Mouse (Mus musculus) liver, postnatal 0 days (tissue): Measurements from ENCODE around the gene Exosc8. TPM values are rescaled to one million over a fixed set of nuclear protein-coding genes. Genes with fewer than 3 reads are reported as not detected.

Source experiments
- ATAC-seq: fragments of 200-750 bp; cut with Nextera tagmentation; 2 replicates; pipeline ENCODE4 v1.8.0; 2017; ENCODE audit warnings: mild to moderate bottlenecking, moderate library complexity
- DNase-seq: peaks from one replicate; pipeline ENCODE4 v3.0.0-alpha.2; 2016
- H3K27ac ChIP-seq: fragments of 300-500 bp; sonication (generic); 2 replicates; pipeline ENCODE4 v1.5.1; 2014; ENCODE audit warnings: antibody characterized with exemption, moderate library complexity, mild to moderate bottlenecking, low read depth
- H3K27me3 ChIP-seq: fragments of 300-500 bp; sonication (generic); 2 replicates; pipeline ENCODE4 v1.6.1; 2014; ENCODE audit warnings: low read length, control low read depth, mixed read lengths; ENCODE audit not compliant: insufficient read depth
- H3K36me3 ChIP-seq: fragments of 300-500 bp; sonication (generic); replicated peaks from 2 replicates; pipeline ENCODE4 v1.6.1; 2014; ENCODE audit warnings: mild to moderate bottlenecking, control low read depth, low read length, moderate library complexity, mixed read lengths; ENCODE audit not compliant: insufficient read depth
- H3K4me1 ChIP-seq: fragments of 300-500 bp; sonication (generic); 2 replicates; pipeline ENCODE4 v1.6.1; 2014; ENCODE audit warnings: antibody characterized with exemption, mild to moderate bottlenecking, control low read depth; ENCODE audit not compliant: insufficient read depth
- H3K4me2 ChIP-seq: fragments of 300-500 bp; sonication (generic); 2 replicates; pipeline ENCODE4 v1.6.1; 2014; ENCODE audit warnings: low read depth, mild to moderate bottlenecking, low read length, moderate library complexity, mixed read lengths
- H3K4me3 ChIP-seq: fragments of 300-500 bp; sonication (generic); 2 replicates; pipeline ENCODE4 v1.5.1; 2014; ENCODE audit warnings: low read depth, low read length
- H3K9ac ChIP-seq: fragments of 300-500 bp; sonication (generic); replicated peaks from 2 replicates; pipeline ENCODE4 v1.6.1; 2014; ENCODE audit warnings: mild to moderate bottlenecking, moderate library complexity
- H3K9me3 ChIP-seq: fragments of 300-500 bp; sonication (generic); 2 replicates; pipeline ENCODE4 v1.6.1; 2016; ENCODE audit warnings: mild to moderate bottlenecking, control low read depth, low read length, mixed read lengths
- CTCF ChIP-seq: sonication (generic); IDR thresholded peaks from 2 replicates; pipeline ENCODE4 v1.5.1; 2016; ENCODE audit warnings: antibody characterized with exemption, low read depth
- EP300 ChIP-seq: IDR thresholded peaks from 2 replicates; pipeline ENCODE4 v1.6.1; 2016; ENCODE audit warnings: antibody characterized with exemption, low read depth, mild to moderate bottlenecking
- WGBS: fragments of 180-500 bp; shearing (Covaris S2); extraction: QIAGEN DNeasy Blood & Tissue Kit; methylation state at CpG from one replicate; pipeline ENCODE4 v1.1.7; 2014; ENCODE audit not compliant: insufficient replicate concordance; 5-methylcytosine and 5-hydroxymethylcytosine counted together
- polyA plus RNA-seq: library from polyadenylated mRNA; unstranded; fragments of >200 nt; fragmentation: Nextera tagmentation; extraction: Ambion mirVana; gene quantifications from 2 replicates; pipeline ENCODE4 v1.2.1, GENCODE M21; 2015

The Exosc8 gene
- polyA plus RNA-seq, 1 experiment from 2014 or later = 42.7 TPM

DNA sequence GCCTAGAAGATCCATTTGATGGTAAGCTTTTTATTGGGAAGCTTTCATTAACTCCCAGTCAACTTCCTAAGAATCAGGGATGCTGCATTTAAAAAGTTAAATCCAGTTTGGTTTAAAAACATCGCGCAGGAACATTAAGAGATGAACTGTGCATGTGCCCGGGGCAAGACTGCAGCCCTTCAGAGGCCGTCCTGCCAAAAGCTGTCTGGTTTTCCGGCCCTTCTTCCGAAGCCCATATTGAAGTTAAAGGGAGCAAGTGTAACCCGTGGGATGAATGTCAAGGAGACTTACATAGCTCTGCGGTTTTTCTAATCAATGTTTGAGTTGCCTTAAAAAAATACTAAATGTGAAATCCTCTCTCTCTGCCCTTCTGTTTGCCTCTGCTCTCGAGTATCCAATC is 24.0 kb upstream of the Exosc8 start:
- 75% methylated on average over 9 of the region's 9 CpGs for WGBS
- Histone ChIP-seq H3K27me3 (peaks cover 14% of the 10 kb centered on the region), H3K9ac (no peak overlapping the region), H3K27ac (no peak overlapping the region), H3K9me3 (no peaks in the 10 kb centered on the region), H3K4me2 (no peak overlapping the region), H3K4me3 (no peak overlapping the region), H3K4me1 (peaks cover 5% of the 10 kb centered on the region; the same call in 1 of the 2 replicates), H3K36me3 (no peaks in the 10 kb centered on the region)
- no peak for TF ChIP-seq EP300
- no peak for TF ChIP-seq CTCF
- ATAC-seq (no peak), DNase-seq (no peak)

DNA sequence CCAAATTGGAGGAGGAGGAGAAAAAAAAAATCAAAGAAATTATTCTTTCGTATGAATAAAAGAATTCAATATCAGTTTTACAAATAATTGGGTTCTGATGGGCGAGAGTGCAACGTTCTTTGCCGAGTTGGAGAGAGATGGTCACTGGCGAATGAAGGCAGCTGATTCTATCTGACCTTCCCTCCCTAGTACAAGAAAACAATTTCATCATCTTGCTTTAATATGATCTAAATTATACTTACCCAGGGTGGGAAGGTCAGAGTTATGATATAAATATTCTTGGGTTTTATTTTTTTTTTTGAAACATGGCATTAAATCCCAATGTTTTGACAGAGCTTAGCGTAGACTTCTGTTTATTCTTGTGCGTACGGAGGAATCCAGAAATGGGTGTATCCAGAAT is 22.3 kb upstream of the Exosc8 start:
- no peak overlapping the region for H3K9ac ChIP-seq
- no peaks in the 10 kb centered on the region for H3K36me3 ChIP-seq
- H3K4me1 ChIP-seq = peaks cover 5% of the 10 kb centered on the region; the same call in 1 of the 2 replicates
- peak overlapping the region; percentile 82 for H3K4me2 ChIP-seq
- 0 out of 2 replicates have a peak overlapping the region, but pooled peaks have one; percentile 23 for H3K27ac ChIP-seq
- H3K4me3 ChIP-seq = 0 out of 2 replicates have a peak overlapping the region, but pooled peaks have one; percentile 63
- ATAC-seq (no peak), DNase-seq (no peak)
- 79% methylated on average over 8 of the region's 8 CpGs for WGBS
- H3K9me3 ChIP-seq = no peaks in the 10 kb centered on the region
- peaks cover 15% of the 10 kb centered on the region for H3K27me3 ChIP-seq
- TF ChIP-seq EP300 (no peak), CTCF (no peak)

- 6% methylated on average over 11 of the region's 11 CpGs for WGBS
These were observed 20.9 kb upstream of the Exosc8 start for GRCm38 (mm10) chr3:54756058-54756457.

GRCm38 (mm10) chr3:54755145-54756041 is 20.2 kb upstream of the Exosc8 start, which contains the start of gene Smad9:
Smad9 (plus strand) TSS chr3:54755582.
- TF ChIP-seq CTCF (no peak), EP300 (no peak)
- peaks cover 15% of the 10 kb centered on the region for H3K27me3 ChIP-seq
- H3K9me3 ChIP-seq = peaks cover 3% of the 10 kb centered on the region; the same call in 1 of the 2 replicates
- DNase-seq (peak; percentile 67), ATAC-seq (peak; percentile 82)
- H3K9ac ChIP-seq = peak within 1 kb of the TSS; percentile 71
- peak within 1 kb of the TSS; percentile 75 for H3K27ac ChIP-seq
- H3K4me3 ChIP-seq = peak within 1 kb of the TSS; percentile 63
- H3K4me2 ChIP-seq = peak within 1 kb of the TSS; percentile 82
- H3K36me3 ChIP-seq = peaks cover 3% of the 10 kb centered on the region; the same call in 1 of the 2 replicates
- 2% methylated on average over 54 of the region's 66 CpGs for WGBS
- peaks cover 5% of the 10 kb centered on the region; the same call in 1 of the 2 replicates for H3K4me1 ChIP-seq

More at GRCm38 (mm10) chr3:54756058-54756457, 20.9 kb upstream of the Exosc8 start:
- peaks cover 5% of the 10 kb centered on the region; the same call in 1 of the 2 replicates for H3K4me1 ChIP-seq
- DNase-seq = peak; percentile 41
- H3K9ac ChIP-seq = peak overlapping the region; percentile 71
- H3K4me2 ChIP-seq = peak overlapping the region; percentile 82
- H3K9me3 ChIP-seq = peaks cover 3% of the 10 kb centered on the region; the same call in 1 of the 2 replicates
- H3K4me3 ChIP-seq = peak overlapping the region; percentile 63
- peak overlapping the region; percentile 75 for H3K27ac ChIP-seq
- peak; percentile 46; the same call in 1 of the 2 replicates for ATAC-seq
- H3K27me3 ChIP-seq = peaks cover 15% of the 10 kb centered on the region
- no peaks in the 10 kb centered on the region for H3K36me3 ChIP-seq
- TF ChIP-seq EP300 = no peak
- 0 out of 2 replicates have a peak, but pooled peaks have one; percentile 11 for TF ChIP-seq CTCF

GRCm38 (mm10) chr3:54753411-54753810 is 18.2 kb upstream of the Exosc8 start:
- 56% methylated on average over 4 of the region's 4 CpGs for WGBS
- Histone ChIP-seq H3K36me3 (peaks cover 19% of the 10 kb centered on the region), H3K27ac (no peak overlapping the region), H3K4me1 (peaks cover 2% of the 10 kb centered on the region; the same call in 1 of the 2 replicates), H3K4me3 (no peak overlapping the region), H3K9ac (no peak overlapping the region), H3K4me2 (no peak overlapping the region), H3K27me3 (peaks cover 15% of the 10 kb centered on the region), H3K9me3 (peaks cover 3% of the 10 kb centered on the region; the same call in 1 of the 2 replicates)
- TF ChIP-seq EP300 = no peak
- ATAC-seq = no peak
- DNase-seq = no peak

DNA sequence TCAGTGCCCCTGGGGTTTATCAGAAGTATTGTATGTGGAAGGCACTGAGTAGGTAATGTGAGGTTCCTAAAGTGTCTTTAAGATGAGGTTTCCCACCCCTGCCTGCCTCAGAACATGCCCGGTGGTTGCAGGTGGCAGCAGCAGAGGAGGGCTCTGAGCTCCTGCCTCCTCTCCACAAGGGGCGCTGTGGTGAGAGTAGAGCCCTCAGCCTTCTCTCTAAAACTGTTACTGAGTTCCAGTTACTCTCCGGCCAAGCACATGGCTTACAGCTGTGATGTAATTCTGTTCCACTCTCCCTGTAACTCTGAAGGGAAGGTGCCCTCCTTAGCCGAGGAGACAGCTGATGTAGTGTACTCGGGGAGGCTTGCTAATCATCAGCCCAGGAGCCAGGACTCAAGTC is 10.6 kb upstream of the Exosc8 start:
- 72% methylated on average over 5 of the region's 5 CpGs for WGBS
- H3K4me1 ChIP-seq = no peaks in the 10 kb centered on the region
- TF ChIP-seq EP300 = no peak
- TF ChIP-seq CTCF = peak; percentile 65
- DNase-seq (no peak), ATAC-seq (0 out of 2 replicates have a peak, but pooled peaks have one; percentile 36)
- no peaks in the 10 kb centered on the region for H3K27me3 ChIP-seq
- peaks cover 80% of the 10 kb centered on the region for H3K36me3 ChIP-seq
- H3K9me3 ChIP-seq = no peaks in the 10 kb centered on the region; the same call in 1 of the 2 replicates
- H3K27ac ChIP-seq = no peak overlapping the region
- H3K9ac ChIP-seq = no peak overlapping the region
- H3K4me3 ChIP-seq = no peak overlapping the region
- no peak overlapping the region for H3K4me2 ChIP-seq
